Mouse (Mus musculus) olfactory bulb, adult 2 months (tissue): ENCODE measurements at regions not wholly inside any gene's neighbourhood (a gene's known extent, or its start where the extent isn't known, plus 50 kb on each side); places are given as distances from the start of the nearest gene placed in this dataset.

Source experiments
- CTCF ChIP-seq: fragments of 200-500 bp; IDR thresholded peaks from 2 replicates; pipeline ENCODE4 v1.5.1; 2012; ENCODE audit warnings: low read depth, mild to moderate bottlenecking, low read length, moderate library complexity; ENCODE audit not compliant: insufficient read depth
- POLR2A ChIP-seq: fragments of 200-500 bp; IDR thresholded peaks from 2 replicates; pipeline ENCODE4 v1.6.1; 2012; ENCODE audit warnings: mild to moderate bottlenecking, low read depth, low read length, moderate library complexity; ENCODE audit not compliant: insufficient read depth

DNA sequence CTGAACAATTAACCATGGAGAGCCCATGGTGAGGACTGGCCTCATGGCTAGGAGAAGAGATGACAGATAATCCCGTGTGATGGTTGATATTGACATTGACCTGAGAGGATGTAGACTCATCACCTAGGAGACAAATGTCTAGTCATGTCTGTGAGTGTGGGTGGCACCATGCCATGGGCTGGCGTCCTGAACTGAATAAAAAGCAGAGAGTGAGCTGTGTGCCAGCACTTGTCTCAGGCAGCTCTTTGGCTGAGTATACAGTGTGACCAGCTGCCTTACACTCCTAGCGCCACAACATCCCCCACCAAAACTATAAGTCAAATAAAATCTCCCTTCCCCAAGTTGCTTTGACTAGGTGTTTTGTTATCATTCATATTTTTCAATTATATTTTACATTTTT, 198.4 kb upstream of the Mvb12b start:
- no peak for TF ChIP-seq POLR2A
- no peak for TF ChIP-seq CTCF
